Mouse (Mus musculus) kidney, embryonic 14.5 days (tissue): ENCODE measurements at regions not wholly inside any gene's neighbourhood (a gene's known extent, or its start where the extent isn't known, plus 50 kb on each side); places are given as distances from the start of the nearest gene placed in this dataset.

ENCODE experiments used
- ATAC-seq: fragments of 200-750 bp; cut with Nextera tagmentation; 2 replicates; pipeline ENCODE4 v1.8.0; 2017; ENCODE audit warnings: moderate number of reproducible peaks, mild to moderate bottlenecking, moderate TSS enrichment, moderate library complexity; ENCODE audit not compliant: low FRiP score, low TSS enrichment
- H3K27ac ChIP-seq: fragments of 300-500 bp; sonication (generic); 2 replicates; pipeline ENCODE4 v1.5.1; 2014; ENCODE audit warnings: low read depth, mild to moderate bottlenecking, low read length, moderate library complexity, mixed read lengths
- H3K27me3 ChIP-seq: fragments of 300-500 bp; sonication (generic); 2 replicates; pipeline ENCODE4 v1.6.1; 2014; ENCODE audit warnings: mild to moderate bottlenecking, low read length; ENCODE audit not compliant: control insufficient read depth, insufficient read depth
- H3K36me3 ChIP-seq: fragments of 300-500 bp; sonication (generic); 2 replicates; pipeline ENCODE4 v1.6.1; 2014; ENCODE audit warnings: low read length, mixed read lengths; ENCODE audit not compliant: control insufficient read depth, insufficient read depth
- H3K4me1 ChIP-seq: fragments of 300-500 bp; sonication (generic); 2 replicates; pipeline ENCODE4 v1.6.1; 2014; ENCODE audit warnings: low read length, mixed read lengths; ENCODE audit not compliant: control insufficient read depth, insufficient read depth
- H3K4me2 ChIP-seq: fragments of 300-500 bp; sonication (generic); replicated peaks from 2 replicates; pipeline ENCODE4 v1.6.1; 2014; ENCODE audit warnings: low read depth, mild to moderate bottlenecking, low read length
- H3K4me3 ChIP-seq: fragments of 300-500 bp; sonication (generic); 2 replicates; pipeline ENCODE4 v1.5.1; 2014; ENCODE audit warnings: mild to moderate bottlenecking, low read length
- H3K9ac ChIP-seq: fragments of 300-500 bp; sonication (generic); 2 replicates; pipeline ENCODE4 v1.6.1; 2014; ENCODE audit warnings: low read depth, mild to moderate bottlenecking, low read length, moderate library complexity
- H3K9me3 ChIP-seq: fragments of 300-500 bp; sonication (generic); 2 replicates; pipeline ENCODE4 v1.6.1; 2016; ENCODE audit warnings: low read length; ENCODE audit not compliant: control insufficient read depth
- WGBS: fragments of 180-500 bp; shearing (Covaris S2); extraction: QIAGEN DNeasy Blood & Tissue Kit; methylation state at CpG from one replicate; pipeline ENCODE4 v1.1.7; 2014; 5-methylcytosine and 5-hydroxymethylcytosine counted together

- no peak overlapping the region for H3K9ac ChIP-seq
- H3K4me1 ChIP-seq = no peaks in the 10 kb centered on the region
- no peak overlapping the region for H3K4me3 ChIP-seq
- no peak for ATAC-seq
- WGBS = 16% methylated on average over 10 of the region's 10 CpGs
- H3K4me2 ChIP-seq = no peak overlapping the region
- no peak overlapping the region for H3K27ac ChIP-seq
- no peaks in the 10 kb centered on the region for H3K36me3 ChIP-seq
- no peaks in the 10 kb centered on the region for H3K9me3 ChIP-seq
- H3K27me3 ChIP-seq = no peaks in the 10 kb centered on the region
These were observed 319.8 kb downstream of the Elavl2 start for GRCm38 (mm10) chr4:91080620-91081441.

DNA sequence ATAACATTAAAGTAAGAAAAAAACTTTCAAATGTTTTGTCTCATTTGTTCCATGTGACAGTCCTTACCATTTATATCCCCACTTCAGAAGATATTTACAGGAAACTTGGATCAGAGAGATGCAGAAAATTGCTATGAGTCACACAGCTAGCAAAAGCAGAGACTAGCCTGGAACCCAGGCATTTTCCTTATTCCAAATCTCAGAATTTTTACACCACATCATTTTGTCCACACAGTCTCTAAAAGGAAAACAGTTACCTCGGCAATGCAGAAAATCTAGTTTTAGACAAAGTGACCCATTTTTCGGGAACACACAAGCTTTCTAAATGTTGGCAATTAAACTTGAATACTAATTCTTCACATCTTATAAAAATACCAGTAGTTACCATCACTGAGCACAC, 329.3 kb downstream of the Elavl2 start:
- Histone ChIP-seq H3K27ac (no peak overlapping the region), H3K4me3 (no peak overlapping the region), H3K27me3 (no peaks in the 10 kb centered on the region), H3K4me1 (no peaks in the 10 kb centered on the region), H3K9me3 (no peaks in the 10 kb centered on the region), H3K36me3 (no peaks in the 10 kb centered on the region), H3K4me2 (no peak overlapping the region), H3K9ac (no peak overlapping the region)
- ATAC-seq = no peak
- WGBS = 95% methylated on average over 2 of the region's 2 CpGs

GRCm38 (mm10) chr4:91060933-91061332, 339.7 kb downstream of the Elavl2 start:
- Histone ChIP-seq H3K27ac (no peak overlapping the region), H3K4me1 (no peaks in the 10 kb centered on the region), H3K27me3 (no peaks in the 10 kb centered on the region), H3K9me3 (no peaks in the 10 kb centered on the region), H3K36me3 (no peaks in the 10 kb centered on the region), H3K4me3 (no peak overlapping the region), H3K4me2 (no peak overlapping the region), H3K9ac (no peak overlapping the region)
- no peak for ATAC-seq
- WGBS = 70% methylated on average over 2 of the region's 2 CpGs

DNA sequence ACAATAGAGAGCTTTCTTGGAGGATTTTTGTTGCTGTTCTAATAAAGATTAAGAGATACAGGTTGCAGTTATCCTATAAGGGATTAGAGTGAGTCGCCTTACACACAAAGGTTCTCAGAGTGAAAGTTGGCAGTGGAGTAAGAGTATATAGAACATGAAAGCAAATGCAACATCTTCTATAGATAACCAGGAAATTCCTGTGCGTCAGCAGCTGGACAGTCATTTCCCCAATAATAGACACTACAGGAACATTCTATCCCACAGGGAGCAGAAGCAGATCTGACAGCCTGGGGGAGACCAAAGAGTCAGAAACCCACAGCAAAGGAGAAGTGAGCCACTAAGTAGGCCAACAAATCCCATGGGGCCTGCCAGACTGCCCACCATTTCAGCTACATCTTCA, 348.7 kb downstream of the Elavl2 start:
- Histone ChIP-seq H3K9ac (no peak overlapping the region), H3K27ac (no peak overlapping the region), H3K4me2 (no peak overlapping the region), H3K9me3 (no peaks in the 10 kb centered on the region), H3K27me3 (no peaks in the 10 kb centered on the region), H3K36me3 (no peaks in the 10 kb centered on the region), H3K4me3 (no peak overlapping the region), H3K4me1 (no peaks in the 10 kb centered on the region)
- WGBS = 78% methylated on average over 2 of the region's 2 CpGs
- ATAC-seq = no peak

GRCm38 (mm10) chr4:91029462-91029861, 371.1 kb downstream of the Elavl2 start:
- Histone ChIP-seq H3K36me3 (no peaks in the 10 kb centered on the region), H3K27ac (no peak overlapping the region), H3K27me3 (no peaks in the 10 kb centered on the region), H3K4me2 (no peak overlapping the region), H3K9ac (no peak overlapping the region), H3K4me1 (no peaks in the 10 kb centered on the region), H3K4me3 (no peak overlapping the region), H3K9me3 (no peaks in the 10 kb centered on the region)
- 87% methylated on average over 2 of the region's 2 CpGs for WGBS
- no peak for ATAC-seq

- no peak overlapping the region for H3K4me3 ChIP-seq
- H3K27me3 ChIP-seq = no peaks in the 10 kb centered on the region
- no peaks in the 10 kb centered on the region for H3K9me3 ChIP-seq
- H3K9ac ChIP-seq = no peak overlapping the region
- no peak overlapping the region for H3K4me2 ChIP-seq
- H3K36me3 ChIP-seq = no peaks in the 10 kb centered on the region
- no peak overlapping the region for H3K27ac ChIP-seq
- WGBS = 92% methylated on average over 6 of the region's 6 CpGs
- ATAC-seq = no peak
- no peaks in the 10 kb centered on the region for H3K4me1 ChIP-seq
These were observed 372.5 kb downstream of the Elavl2 start for GRCm38 (mm10) chr4:91028013-91028626.

- H3K4me2 ChIP-seq = no peak overlapping the region
- no peak overlapping the region for H3K4me3 ChIP-seq
- no peaks in the 10 kb centered on the region for H3K27me3 ChIP-seq
- H3K27ac ChIP-seq = no peak overlapping the region
- ATAC-seq = peak; percentile 85
- no peak overlapping the region for H3K9ac ChIP-seq
- no peaks in the 10 kb centered on the region for H3K36me3 ChIP-seq
- H3K9me3 ChIP-seq = no peaks in the 10 kb centered on the region
- 53% methylated on average over 2 of the region's 2 CpGs for WGBS
- no peaks in the 10 kb centered on the region for H3K4me1 ChIP-seq
These were observed 404.0 kb downstream of the Elavl2 start for GRCm38 (mm10) chr4:90996388-90997092.

GRCm38 (mm10) chr4:90964658-90965057, 435.9 kb downstream of the Elavl2 start:
- ATAC-seq = no peak
- Histone ChIP-seq H3K36me3 (no peaks in the 10 kb centered on the region), H3K27ac (no peak overlapping the region), H3K4me3 (no peak overlapping the region), H3K4me1 (no peaks in the 10 kb centered on the region), H3K9me3 (no peaks in the 10 kb centered on the region), H3K4me2 (no peak overlapping the region), H3K9ac (no peak overlapping the region), H3K27me3 (no peaks in the 10 kb centered on the region)
- 62% methylated on average over 6 of the region's 6 CpGs for WGBS
